Mouse (Mus musculus): ENCODE data around the gene Sgce. TPM values are rescaled to one million over a fixed set of nuclear protein-coding genes. Genes with fewer than 3 reads are reported as not detected.
"Not testable (repeated sequence)": the region's sequence is repeated elsewhere in the genome, so short reads cannot be mapped to it uniquely, and the experiment has no call there.

Sgce gene
- polyA plus RNA-seq (2012; rRNA removed), result 2.1 and 2.7 TPM in 2 replicates

- 60% methylated on average over 38 of the region's 38 CpGs for WGBS
- H3K4me3 ChIP-seq (ENCODE audit: low read depth, low read length), result peak within 1 kb of the TSS; percentile 66
- peaks cover 13% of the 10 kb centered on the region for H3K27me3 ChIP-seq (ENCODE audit: control insufficient read depth, insufficient read depth, low read length)
- no peak for TF ChIP-seq POLR2A (IDR thresholded peaks at IDR 0.05; ENCODE audit: low read depth, low read length)
- peak; percentile 22; the same call in 1 of the 2 replicates for TF ChIP-seq CTCF (IDR thresholded peaks at IDR 0.05; ENCODE audit: extremely low read depth, insufficient read length, insufficient replicate concordance, low read depth, low read length)
- no peaks in the 10 kb centered on the region for H3K36me3 ChIP-seq (ENCODE audit: control insufficient read depth, insufficient read depth, low read length)
- 0 out of 2 replicates have a peak within 1 kb of the TSS, but pooled peaks have one; percentile 22 for H3K27ac ChIP-seq (ENCODE audit: insufficient read depth, low read depth, low read length)
- peaks cover 4% of the 10 kb centered on the region; the same call in 1 of the 2 replicates for H3K4me1 ChIP-seq (ENCODE audit: control insufficient read depth, insufficient read depth, insufficient read length, low read length)
Observed at GRCm38 (mm10) chr6:4746696-4747439, at the start of gene Sgce, which contains the start of gene Peg10. TSS of gene Sgce (minus strand) at chr6:4747207. TSS of gene Peg10 (plus strand) at chr6:4747306.

GRCm38 (mm10) chr6:4796281-4796680, 49.3 kb upstream of the Sgce start:
- no peak overlapping the region for H3K27ac ChIP-seq (ENCODE audit: insufficient read depth, low read depth, low read length)
- no peaks in the 10 kb centered on the region for H3K27me3 ChIP-seq (ENCODE audit: control insufficient read depth, insufficient read depth, low read length)
- no peaks in the 10 kb centered on the region for H3K4me1 ChIP-seq (ENCODE audit: control insufficient read depth, insufficient read depth, insufficient read length, low read length)
- H3K4me3 ChIP-seq (ENCODE audit: low read depth, low read length), result no peak overlapping the region
- WGBS, result 91% methylated on average over 1 of the region's 1 CpGs
- TF ChIP-seq CTCF (IDR thresholded peaks at IDR 0.05; ENCODE audit: extremely low read depth, insufficient read length, insufficient replicate concordance, low read depth, low read length) (no peak), POLR2A (IDR thresholded peaks at IDR 0.05; ENCODE audit: low read depth, low read length) (no peak)
- H3K36me3 ChIP-seq (ENCODE audit: control insufficient read depth, insufficient read depth, low read length), result no peaks in the 10 kb centered on the region

- H3K27ac ChIP-seq (ENCODE audit: insufficient read depth, low read depth, low read length), result no peak overlapping the region
- H3K4me3 ChIP-seq (ENCODE audit: low read depth, low read length), result no peak overlapping the region
- H3K27me3 ChIP-seq (ENCODE audit: control insufficient read depth, insufficient read depth, low read length), result no peaks in the 10 kb centered on the region
- 45% methylated on average over 2 of the region's 2 CpGs for WGBS
- no peaks in the 10 kb centered on the region for H3K36me3 ChIP-seq (ENCODE audit: control insufficient read depth, insufficient read depth, low read length)
- TF ChIP-seq CTCF (IDR thresholded peaks at IDR 0.05; ENCODE audit: extremely low read depth, insufficient read length, insufficient replicate concordance, low read depth, low read length) (no peak), POLR2A (IDR thresholded peaks at IDR 0.05; ENCODE audit: low read depth, low read length) (no peak)
- no peaks in the 10 kb centered on the region for H3K4me1 ChIP-seq (ENCODE audit: control insufficient read depth, insufficient read depth, insufficient read length, low read length)
Observed at GRCm38 (mm10) chr6:4762252-4762651, 15.2 kb upstream of the Sgce start.

GRCm38 (mm10) chr6:4761415-4762142, 14.6 kb upstream of the Sgce start:
- not testable (repeated sequence) for H3K4me1 ChIP-seq (ENCODE audit: control insufficient read depth, insufficient read depth, insufficient read length, low read length); H3K36me3 ChIP-seq (ENCODE audit: control insufficient read depth, insufficient read depth, low read length)
- WGBS, result 45% methylated on average over 3 of the region's 3 CpGs

GRCm38 (mm10) chr6:4754886-4755285, 7.9 kb upstream of the Sgce start:
- no peak for TF ChIP-seq CTCF (IDR thresholded peaks at IDR 0.05; ENCODE audit: extremely low read depth, insufficient read length, insufficient replicate concordance, low read depth, low read length)
- TF ChIP-seq POLR2A (IDR thresholded peaks at IDR 0.05; ENCODE audit: low read depth, low read length), result no peak
- Histone ChIP-seq H3K4me3 (ENCODE audit: low read depth, low read length) (no peak overlapping the region), H3K36me3 (ENCODE audit: control insufficient read depth, insufficient read depth, low read length) (no peaks in the 10 kb centered on the region), H3K27ac (ENCODE audit: insufficient read depth, low read depth, low read length) (no peak overlapping the region), H3K4me1 (ENCODE audit: control insufficient read depth, insufficient read depth, insufficient read length, low read length) (no peaks in the 10 kb centered on the region), H3K27me3 (ENCODE audit: control insufficient read depth, insufficient read depth, low read length) (no peaks in the 10 kb centered on the region)
- WGBS, result 96% methylated on average over 16 of the region's 16 CpGs

More at GRCm38 (mm10) chr6:4761415-4762142, 14.6 kb upstream of the Sgce start:
- H3K4me3 ChIP-seq (ENCODE audit: low read depth, low read length); H3K27ac ChIP-seq (ENCODE audit: insufficient read depth, low read depth, low read length); H3K27me3 ChIP-seq (ENCODE audit: control insufficient read depth, insufficient read depth, low read length): not testable (repeated sequence)

- no peaks in the 10 kb centered on the region for H3K27me3 ChIP-seq (ENCODE audit: control insufficient read depth, insufficient read depth, low read length)
- H3K27ac ChIP-seq (ENCODE audit: insufficient read depth, low read depth, low read length), result no peak overlapping the region
- TF ChIP-seq POLR2A (IDR thresholded peaks at IDR 0.05; ENCODE audit: low read depth, low read length) (no peak), CTCF (IDR thresholded peaks at IDR 0.05; ENCODE audit: extremely low read depth, insufficient read length, insufficient replicate concordance, low read depth, low read length) (no peak)
- WGBS, result 92% methylated on average over 10 of the region's 10 CpGs
- H3K4me3 ChIP-seq (ENCODE audit: low read depth, low read length), result no peak overlapping the region
- H3K36me3 ChIP-seq (ENCODE audit: control insufficient read depth, insufficient read depth, low read length), result no peaks in the 10 kb centered on the region
- H3K4me1 ChIP-seq (ENCODE audit: control insufficient read depth, insufficient read depth, insufficient read length, low read length), result no peaks in the 10 kb centered on the region; the same call in 1 of the 2 replicates
Observed at GRCm38 (mm10) chr6:4754286-4754685, 7.3 kb upstream of the Sgce start.

GRCm38 (mm10) chr6:4751355-4751754, 4.3 kb upstream of the Sgce start:
- H3K36me3 ChIP-seq (ENCODE audit: control insufficient read depth, insufficient read depth, low read length), result no peaks in the 10 kb centered on the region
- no peak overlapping the region for H3K27ac ChIP-seq (ENCODE audit: insufficient read depth, low read depth, low read length)
- 81% methylated on average over 4 of the region's 4 CpGs for WGBS
- H3K4me3 ChIP-seq (ENCODE audit: low read depth, low read length), result no peak overlapping the region
- H3K4me1 ChIP-seq (ENCODE audit: control insufficient read depth, insufficient read depth, insufficient read length, low read length), result peaks cover 4% of the 10 kb centered on the region; the same call in 1 of the 2 replicates
- TF ChIP-seq POLR2A (IDR thresholded peaks at IDR 0.05; ENCODE audit: low read depth, low read length), result no peak
- TF ChIP-seq CTCF (IDR thresholded peaks at IDR 0.05; ENCODE audit: extremely low read depth, insufficient read length, insufficient replicate concordance, low read depth, low read length), result no peak
- peaks cover 12% of the 10 kb centered on the region for H3K27me3 ChIP-seq (ENCODE audit: control insufficient read depth, insufficient read depth, low read length)
